Mouse (Mus musculus) splenic B cell, adult 2 months (primary cell): ENCODE measurements around the gene Hp.

Experiments
- DNase-seq: peaks from one replicate; pipeline ENCODE4 v3.0.0-alpha.2; 2011; ENCODE audit warnings: low read depth, low spot score
- H3K27me3 ChIP-seq: 2 replicates; pipeline ENCODE4 v1.6.1; 2012; ENCODE audit warnings: mild to moderate bottlenecking, low read length, moderate library complexity, mixed read lengths; ENCODE audit not compliant: control insufficient read depth, poor library complexity, insufficient read depth, severe bottlenecking
- H3K36me3 ChIP-seq: 2 replicates; pipeline ENCODE4 v1.6.1; 2012; ENCODE audit warnings: mild to moderate bottlenecking, low read length, moderate library complexity, mixed read lengths; ENCODE audit not compliant: control insufficient read depth, poor library complexity, insufficient read depth, severe bottlenecking

The Hp gene

GRCm38 (mm10) chr8:109578900-109579301 lies at the start of gene Hp:
Gene Hp, minus strand, starts transcription at chr8:109579172.
- DNase-seq, result no peak
- no peaks in the 10 kb centered on the region for H3K36me3 ChIP-seq
- H3K27me3 ChIP-seq, result no peaks in the 10 kb centered on the region

- DNase-seq, result no peak
- no peaks in the 10 kb centered on the region for H3K27me3 ChIP-seq
- no peaks in the 10 kb centered on the region for H3K36me3 ChIP-seq
These were observed 49.7 kb upstream of the Hp start for GRCm38 (mm10) chr8:109628638-109629037.

- H3K27me3 ChIP-seq, result no peaks in the 10 kb centered on the region
- DNase-seq, result no peak
- no peaks in the 10 kb centered on the region for H3K36me3 ChIP-seq
These were observed 36.6 kb upstream of the Hp start for GRCm38 (mm10) chr8:109615569-109615968.

- H3K27me3 ChIP-seq, result no peaks in the 10 kb centered on the region
- DNase-seq, result peak; percentile 36
- no peaks in the 10 kb centered on the region for H3K36me3 ChIP-seq
These were observed 35.6 kb upstream of the Hp start, which contains the start of gene Pkd1l3 for GRCm38 (mm10) chr8:109614243-109615210. Gene Pkd1l3, plus strand, starts transcription at chr8:109614517.

- H3K36me3 ChIP-seq, result peaks cover 4% of the 10 kb centered on the region; the same call in 1 of the 2 replicates
- H3K27me3 ChIP-seq, result no peaks in the 10 kb centered on the region
- DNase-seq, result no peak
These were observed 30.2 kb upstream of the Hp start for GRCm38 (mm10) chr8:109609153-109609502.

- Histone ChIP-seq H3K36me3 (peaks cover 4% of the 10 kb centered on the region; the same call in 1 of the 2 replicates), H3K27me3 (no peaks in the 10 kb centered on the region)
- DNase-seq, result peak; percentile 97
These were observed 29.5 kb upstream of the Hp start, which contains the start of gene Dhodh for GRCm38 (mm10) chr8:109608271-109609152. Gene Dhodh, minus strand, starts transcription at chr8:109608673.

- Histone ChIP-seq H3K36me3 (peaks cover 5% of the 10 kb centered on the region; the same call in 1 of the 2 replicates), H3K27me3 (no peaks in the 10 kb centered on the region)
- DNase-seq, result peak; percentile 14
These were observed 28.7 kb upstream of the Hp start for GRCm38 (mm10) chr8:109607650-109608049.

GRCm38 (mm10) chr8:109606725-109607124 lies 27.8 kb upstream of the Hp start:
- Histone ChIP-seq H3K27me3 (no peaks in the 10 kb centered on the region), H3K36me3 (peaks cover 7% of the 10 kb centered on the region; the same call in 1 of the 2 replicates)
- no peak for DNase-seq

- peak; percentile 74 for DNase-seq
- H3K36me3 ChIP-seq, result peaks cover 6% of the 10 kb centered on the region; the same call in 1 of the 2 replicates
- H3K27me3 ChIP-seq, result no peaks in the 10 kb centered on the region
These were observed 16.9 kb upstream of the Hp start for GRCm38 (mm10) chr8:109595854-109596253.

GRCm38 (mm10) chr8:109593117-109593788 lies 14.3 kb upstream of the Hp start:
- DNase-seq, result peak; percentile 47
- Histone ChIP-seq H3K36me3 (peaks cover 5% of the 10 kb centered on the region; the same call in 1 of the 2 replicates), H3K27me3 (no peaks in the 10 kb centered on the region)

- no peak for DNase-seq
- Histone ChIP-seq H3K36me3 (peaks cover 5% of the 10 kb centered on the region; the same call in 1 of the 2 replicates), H3K27me3 (no peaks in the 10 kb centered on the region; the same call in 1 of the 2 replicates)
These were observed 13.2 kb upstream of the Hp start for GRCm38 (mm10) chr8:109592164-109592563.

- no peak for DNase-seq
These were observed 12.4 kb upstream of the Hp start for GRCm38 (mm10) chr8:109591367-109591766.

GRCm38 (mm10) chr8:109590901-109591300 lies 11.9 kb upstream of the Hp start:
- H3K27me3 ChIP-seq, result no peaks in the 10 kb centered on the region; the same call in 1 of the 2 replicates
- no peak for DNase-seq
- peaks cover 3% of the 10 kb centered on the region; the same call in 1 of the 2 replicates for H3K36me3 ChIP-seq

More at GRCm38 (mm10) chr8:109591367-109591766, 12.4 kb upstream of the Hp start:
- Histone ChIP-seq H3K36me3 (peaks cover 3% of the 10 kb centered on the region; the same call in 1 of the 2 replicates), H3K27me3 (no peaks in the 10 kb centered on the region; the same call in 1 of the 2 replicates)

- Histone ChIP-seq H3K27me3 (no peaks in the 10 kb centered on the region; the same call in 1 of the 2 replicates), H3K36me3 (no peaks in the 10 kb centered on the region)
- no peak for DNase-seq
These were observed 8.1 kb upstream of the Hp start for GRCm38 (mm10) chr8:109586972-109587504.
